In genomic region chr4:55237856-55238255, GRCm38 (mm10) we compare ENCODE assay signal across 20 mouse cellular contexts.
DNase-seq lines count a peak whose midpoint lies in the region; ATAC-seq and TF ChIP-seq lines count a peak whose summit lies in the region.
"Had no signal": no experiment of that assay in that cellular context is flagged by ENCODE, and none has a peak within 500 bp of the region (broad histone marks: within the 10 kb centered on the region; RNA-seq: fewer than 3 reads in every experiment).

No protein-coding gene starts in this region.

- H3K27me3 ChIP-seq in thymus, adult 2 months (ENCODE audit: control insufficient read depth, insufficient read depth, low read length), result peaks cover 5% of the 10 kb centered on the region; the same call in 1 of the 2 replicates
- H3K27me3 ChIP-seq: forebrain, embryonic 13.5 days had no signal

- H3K4me3 ChIP-seq in thymus, adult 2 months (ENCODE audit: control insufficient read depth, insufficient read depth, low read length), result no peak overlapping the region
- H3K4me3 ChIP-seq: embryonic facial prominence, embryonic 10.5 days; forebrain, embryonic 13.5 days; gastrocnemius, adult 2 months; heart, embryonic 13.5 days; hindbrain, embryonic 12.5 days had no signal

- DNase-seq in heart, adult 11 months, result peak; percentile 5
- DNase-seq in heart, postnatal 10 days, result no peak
- peak; percentile 54 for DNase-seq in thymus, adult 2 months
- DNase-seq in thymus, postnatal 25 days, result peak; percentile 53
- DNase-seq in cerebellum, adult 11-12 months, result no peak
- DNase-seq in cerebellum, adult 9-10 months, result no peak
- DNase-seq: adrenal gland, adult 2 months; adrenal gland, postnatal 36 days; cerebellum, adult 11 months; cerebellum, adult 9-11 months; gastrocnemius, adult 2 months; gastrocnemius, postnatal 25 days; heart, postnatal 4 days had no signal

- intact Hi-C loops in heart, postnatal 10 days (cut with DNase I), result loop anchor here (10.0 kb wide), 1 partner anchor 293 kb away; the partner anchor contains the start of gene Zfp462

- no peaks in the 10 kb centered on the region for H3K36me3 ChIP-seq in thymus, adult 2 months (ENCODE audit: control insufficient read depth, insufficient read depth, low read length)
- H3K36me3 ChIP-seq: embryonic facial prominence, embryonic 10.5 days; heart, embryonic 13.5 days; hindbrain, embryonic 12.5 days had no signal

- TF ChIP-seq POLR2A in thymus, adult 2 months (IDR thresholded peaks at IDR 0.05; ENCODE audit: control insufficient read depth, extremely low read depth, insufficient read depth, low read length, poor library complexity), result no peak

- no peak for TF ChIP-seq CTCF in thymus, adult 2 months (IDR thresholded peaks at IDR 0.05; ENCODE audit: borderline replicate concordance, control insufficient read depth, extremely low read depth, insufficient read depth, low read length, poor library complexity)

- no peak overlapping the region for H3K27ac ChIP-seq in thymus, adult 2 months (ENCODE audit: control insufficient read depth, insufficient read depth, low read length)
- H3K27ac ChIP-seq: embryonic facial prominence, embryonic 10.5 days; forebrain, embryonic 13.5 days; gastrocnemius, adult 2 months; heart, embryonic 13.5 days; hindbrain, embryonic 12.5 days had no signal

- H3K4me1 ChIP-seq in thymus, adult 2 months (replicated peaks; ENCODE audit: control insufficient read depth, insufficient read depth, low read length), result no peaks in the 10 kb centered on the region
- H3K4me1 ChIP-seq: forebrain, embryonic 13.5 days; heart, embryonic 13.5 days; hindbrain, embryonic 12.5 days had no signal

- 2% methylated on average over 6 of the region's 6 CpGs for WGBS in thymus, adult 2 months

- ATAC-seq in megakaryocyte-erythroid progenitor cell, adult 5-6 weeks (replicated peaks; ENCODE audit: low FRiP score, low TSS enrichment, poor library complexity, severe bottlenecking), result no peak
- ATAC-seq: activated CD4-positive, CD25-positive, alpha-beta regulatory T cell, adult 4 months; forebrain, embryonic 13.5 days; hindbrain, embryonic 16.5 days had no signal

Comparison
In these comparisons a context has a peak if more than half of its experiments do, and no peak if none do; other contexts are left out.
1. DNase-seq: peak in heart, adult 11 months (single experiment), thymus, adult 2 months (single experiment) and thymus, postnatal 25 days (single experiment); none in heart, postnatal 10 days (0 of 2), cerebellum, adult 11-12 months (single experiment) and cerebellum, adult 9-10 months (single experiment).